Mouse (Mus musculus): ENCODE data around the gene Rsu1. TPM values are rescaled to one million over a fixed set of nuclear protein-coding genes. Genes with fewer than 3 reads are reported as not detected.

Gene Rsu1
- polyA plus RNA-seq, 1 experiment from 2014 or later: 147 TPM

- Histone ChIP-seq H3K27me3 (ENCODE audit: insufficient read depth, low read length) (no peaks in the 10 kb centered on the region), H3K4me1 (ENCODE audit: insufficient read depth, low read length) (no peaks in the 10 kb centered on the region), H3K36me3 (ENCODE audit: insufficient read depth, low read length) (no peaks in the 10 kb centered on the region), H3K27ac (ENCODE audit: low read length) (no peak overlapping the region), H3K4me3 (ENCODE audit: low read length) (no peak overlapping the region), H3K9ac (replicated peaks; ENCODE audit: low read length) (no peak overlapping the region), H3K4me2 (replicated peaks; ENCODE audit: low read depth, low read length) (no peak overlapping the region), H3K9me3 (ENCODE audit: low read length) (no peaks in the 10 kb centered on the region)
- ATAC-seq (ENCODE audit: low FRiP score, low TSS enrichment): no peak
- 90% methylated on average over 6 of the region's 6 CpGs for WGBS
These were observed 222.6 kb downstream of the Rsu1 start for GRCm38 (mm10) chr2:13048649-13049048.

- 91% methylated on average over 4 of the region's 4 CpGs for WGBS
- Histone ChIP-seq H3K4me1 (ENCODE audit: insufficient read depth, low read length) (no peaks in the 10 kb centered on the region), H3K27me3 (ENCODE audit: insufficient read depth, low read length) (no peaks in the 10 kb centered on the region), H3K9me3 (ENCODE audit: low read length) (no peaks in the 10 kb centered on the region), H3K36me3 (ENCODE audit: insufficient read depth, low read length) (no peaks in the 10 kb centered on the region), H3K4me3 (ENCODE audit: low read length) (no peak overlapping the region), H3K27ac (ENCODE audit: low read length) (no peak overlapping the region), H3K9ac (replicated peaks; ENCODE audit: low read length) (no peak overlapping the region), H3K4me2 (replicated peaks; ENCODE audit: low read depth, low read length) (no peak overlapping the region)
- ATAC-seq (ENCODE audit: low FRiP score, low TSS enrichment): no peak
These were observed 226.7 kb downstream of the Rsu1 start for GRCm38 (mm10) chr2:13044555-13044954.

DNA sequence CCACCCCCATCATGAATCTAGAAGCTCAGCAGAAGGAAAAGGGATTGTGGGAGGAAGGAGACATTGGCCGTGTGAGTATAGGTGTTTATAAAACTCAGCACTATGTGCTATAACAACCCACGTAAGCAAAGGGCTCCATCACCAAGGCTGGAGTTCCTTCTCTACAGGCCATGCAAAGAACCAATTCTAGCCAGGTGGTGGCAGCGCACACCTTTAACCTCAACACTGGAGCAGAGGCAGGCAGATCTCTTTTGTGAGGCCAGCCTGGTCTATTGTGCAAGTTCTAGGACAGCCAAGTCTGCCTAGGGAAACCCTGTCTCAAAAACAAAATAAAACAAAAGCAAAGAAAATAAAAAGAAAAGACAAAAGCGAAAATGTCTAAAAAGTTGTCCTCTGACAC is 231.4 kb downstream of the Rsu1 start:
- no peak overlapping the region for H3K9ac ChIP-seq (replicated peaks; ENCODE audit: low read length)
- no peaks in the 10 kb centered on the region for H3K27me3 ChIP-seq (ENCODE audit: insufficient read depth, low read length)
- no peak overlapping the region for H3K27ac ChIP-seq (ENCODE audit: low read length)
- H3K36me3 ChIP-seq (ENCODE audit: insufficient read depth, low read length): no peaks in the 10 kb centered on the region
- no peaks in the 10 kb centered on the region for H3K4me1 ChIP-seq (ENCODE audit: insufficient read depth, low read length)
- no peak for ATAC-seq (ENCODE audit: low FRiP score, low TSS enrichment)
- 90% methylated on average over 4 of the region's 4 CpGs for WGBS
- no peak overlapping the region for H3K4me2 ChIP-seq (replicated peaks; ENCODE audit: low read depth, low read length)
- H3K4me3 ChIP-seq (ENCODE audit: low read length): no peak overlapping the region
- no peaks in the 10 kb centered on the region for H3K9me3 ChIP-seq (ENCODE audit: low read length)

DNA sequence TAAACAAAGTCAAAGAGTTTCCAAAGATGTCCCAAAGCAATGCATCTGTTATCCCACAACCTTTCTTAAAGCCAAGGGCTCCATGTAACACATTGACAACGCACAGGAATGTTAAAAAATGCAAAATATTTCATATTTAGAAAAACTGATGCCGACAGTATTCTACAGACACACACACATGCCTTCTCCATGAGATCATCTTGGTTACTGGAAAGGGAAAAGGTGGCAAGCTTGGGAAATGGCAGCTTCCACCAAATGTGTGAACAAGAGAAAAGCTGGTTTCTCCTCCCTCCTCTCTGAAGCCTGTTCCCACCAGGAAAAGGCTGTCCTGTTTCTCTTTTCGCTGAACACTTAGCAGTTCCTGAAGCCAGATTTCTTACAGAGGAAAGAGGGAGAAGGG is 232.4 kb downstream of the Rsu1 start:
- no peaks in the 10 kb centered on the region for H3K9me3 ChIP-seq (ENCODE audit: low read length)
- ATAC-seq (ENCODE audit: low FRiP score, low TSS enrichment): no peak
- no peaks in the 10 kb centered on the region for H3K4me1 ChIP-seq (ENCODE audit: insufficient read depth, low read length)
- H3K27ac ChIP-seq (ENCODE audit: low read length): no peak overlapping the region
- 68% methylated on average over 3 of the region's 3 CpGs for WGBS
- H3K9ac ChIP-seq (replicated peaks; ENCODE audit: low read length): no peak overlapping the region
- H3K4me2 ChIP-seq (replicated peaks; ENCODE audit: low read depth, low read length): no peak overlapping the region
- no peaks in the 10 kb centered on the region for H3K27me3 ChIP-seq (ENCODE audit: insufficient read depth, low read length)
- no peaks in the 10 kb centered on the region for H3K36me3 ChIP-seq (ENCODE audit: insufficient read depth, low read length)
- H3K4me3 ChIP-seq (ENCODE audit: low read length): no peak overlapping the region

Other genes with a start within 250 kb of the Rsu1 start
- gene Cubn, start 220.4 kb upstream of the Rsu1 start, polyA plus RNA-seq (2015; fragmentation: Nextera tagmentation; extraction: Ambion mirVana): 7.2 and 7.9 TPM in 2 replicates

All from kidney, embryonic 16.5 days (tissue).